Mouse (Mus musculus) forebrain, embryonic 11.5 days (tissue): ENCODE measurements around the gene U2af1. TPM values are rescaled to one million over a fixed set of nuclear protein-coding genes. Genes with fewer than 3 reads are reported as not detected.
A peak's percentile ranks its signal among the peaks of the same experiment; 100 is the strongest.

Experiments
- ATAC-seq: fragments of 200-750 bp; cut with Nextera tagmentation; replicated peaks from 2 replicates; pipeline ENCODE4 v1.8.0; 2017; ENCODE audit warnings: moderate TSS enrichment; ENCODE audit not compliant: low FRiP score
- DNase-seq: peaks from one replicate; pipeline ENCODE4 v3.0.0-alpha.2; 2017; ENCODE audit warnings: low spot score
- H3K27ac ChIP-seq: fragments of 300-500 bp; sonication (generic); 2 replicates; pipeline ENCODE4 v1.5.1; 2014; ENCODE audit warnings: low read depth, low read length
- H3K27me3 ChIP-seq: fragments of 300-500 bp; sonication (generic); 2 replicates; pipeline ENCODE4 v1.6.1; 2014; ENCODE audit warnings: mild to moderate bottlenecking, low read length, mixed read lengths; ENCODE audit not compliant: control insufficient read depth, insufficient read depth
- H3K36me3 ChIP-seq: fragments of 300-500 bp; sonication (generic); 2 replicates; pipeline ENCODE4 v1.6.1; 2014; ENCODE audit warnings: mild to moderate bottlenecking, low read length, moderate library complexity, mixed read lengths; ENCODE audit not compliant: control insufficient read depth, insufficient read depth
- H3K4me1 ChIP-seq: fragments of 300-500 bp; sonication (generic); replicated peaks from 2 replicates; pipeline ENCODE4 v1.6.1; 2014; ENCODE audit warnings: low read length, mixed read lengths; ENCODE audit not compliant: control insufficient read depth, insufficient read depth
- H3K4me2 ChIP-seq: fragments of 300-500 bp; sonication (generic); 2 replicates; pipeline ENCODE4 v1.6.1; 2014; ENCODE audit warnings: low read depth, mild to moderate bottlenecking, low read length, moderate library complexity, mixed read lengths; ENCODE audit not compliant: severe bottlenecking
- H3K4me3 ChIP-seq: fragments of 300-500 bp; sonication (generic); 2 replicates; pipeline ENCODE4 v1.5.1; 2014; ENCODE audit warnings: low read depth, low read length
- H3K9ac ChIP-seq: fragments of 300-500 bp; sonication (generic); 2 replicates; pipeline ENCODE4 v1.6.1; 2014; ENCODE audit warnings: low read length
- H3K9me3 ChIP-seq: fragments of 300-500 bp; sonication (generic); 2 replicates; pipeline ENCODE4 v1.6.1; 2016; ENCODE audit warnings: low read length, mixed read lengths; ENCODE audit not compliant: control insufficient read depth
- WGBS: fragments of 180-500 bp; shearing (Covaris S2); extraction: QIAGEN DNeasy Blood & Tissue Kit; methylation state at CpG from one replicate; pipeline ENCODE4 v1.1.7; 2014; 5-methylcytosine and 5-hydroxymethylcytosine counted together
- polyA plus RNA-seq: library from polyadenylated mRNA; unstranded; fragments of >200 nt; fragmentation: Nextera tagmentation; extraction: Ambion mirVana; gene quantifications from 2 replicates; pipeline ENCODE4 v1.2.1, GENCODE M21; 2014

Gene U2af1
- polyA plus RNA-seq, 1 experiment from 2014 or later, result 212 TPM

DNA sequence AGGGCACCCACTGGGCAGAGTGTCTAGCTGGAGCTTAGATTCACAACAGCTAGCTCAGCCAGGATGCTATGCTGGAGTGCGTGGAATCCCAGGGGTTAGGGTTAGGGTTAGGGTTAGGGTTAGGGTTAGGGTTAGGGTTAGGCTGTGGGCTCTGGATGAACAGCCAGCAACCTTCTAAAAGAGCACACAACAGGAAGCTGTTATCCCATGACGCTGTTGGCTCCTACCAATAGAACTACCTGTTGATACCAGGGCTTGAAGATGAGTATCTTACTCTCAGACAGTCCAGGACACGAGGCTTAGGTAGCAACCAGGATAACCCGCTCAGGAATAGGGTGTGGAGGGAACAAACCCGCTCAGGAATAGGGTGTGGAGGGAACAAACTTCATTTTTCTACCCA, 34.2 kb upstream of the U2af1 start:
- peaks cover 7% of the 10 kb centered on the region; the same call in 1 of the 2 replicates for H3K4me1 ChIP-seq
- DNase-seq, result no peak
- no peak for ATAC-seq
- no peak overlapping the region; the same call in 1 of the 2 replicates for H3K9ac ChIP-seq
- no peaks in the 10 kb centered on the region for H3K27me3 ChIP-seq
- H3K27ac ChIP-seq, result no peak overlapping the region
- no peaks in the 10 kb centered on the region for H3K9me3 ChIP-seq
- 38% methylated on average over 5 of the region's 5 CpGs for WGBS
- no peaks in the 10 kb centered on the region for H3K36me3 ChIP-seq
- peak overlapping the region; percentile 37; the same call in 1 of the 2 replicates for H3K4me2 ChIP-seq
- no peak overlapping the region for H3K4me3 ChIP-seq

GRCm38 (mm10) chr17:31689606-31690005, 30.9 kb upstream of the U2af1 start:
- Histone ChIP-seq H3K4me2 (no peak overlapping the region), H3K27ac (no peak overlapping the region), H3K27me3 (no peaks in the 10 kb centered on the region), H3K36me3 (no peaks in the 10 kb centered on the region), H3K4me1 (peaks cover 7% of the 10 kb centered on the region; the same call in 1 of the 2 replicates), H3K4me3 (no peak overlapping the region), H3K9me3 (no peaks in the 10 kb centered on the region), H3K9ac (no peak overlapping the region)
- 76% methylated on average over 1 of the region's 1 CpGs for WGBS
- no peak for ATAC-seq
- no peak for DNase-seq

GRCm38 (mm10) chr17:31688112-31688511, 29.4 kb upstream of the U2af1 start:
- no peak overlapping the region for H3K4me2 ChIP-seq
- ATAC-seq, result no peak
- no peak for DNase-seq
- no peak overlapping the region for H3K4me3 ChIP-seq
- H3K27ac ChIP-seq, result no peak overlapping the region
- 85% methylated on average over 9 of the region's 9 CpGs for WGBS
- no peaks in the 10 kb centered on the region; the same call in 1 of the 2 replicates for H3K4me1 ChIP-seq
- no peaks in the 10 kb centered on the region for H3K27me3 ChIP-seq
- no peak overlapping the region for H3K9ac ChIP-seq
- no peaks in the 10 kb centered on the region for H3K36me3 ChIP-seq
- H3K9me3 ChIP-seq, result no peaks in the 10 kb centered on the region

DNA sequence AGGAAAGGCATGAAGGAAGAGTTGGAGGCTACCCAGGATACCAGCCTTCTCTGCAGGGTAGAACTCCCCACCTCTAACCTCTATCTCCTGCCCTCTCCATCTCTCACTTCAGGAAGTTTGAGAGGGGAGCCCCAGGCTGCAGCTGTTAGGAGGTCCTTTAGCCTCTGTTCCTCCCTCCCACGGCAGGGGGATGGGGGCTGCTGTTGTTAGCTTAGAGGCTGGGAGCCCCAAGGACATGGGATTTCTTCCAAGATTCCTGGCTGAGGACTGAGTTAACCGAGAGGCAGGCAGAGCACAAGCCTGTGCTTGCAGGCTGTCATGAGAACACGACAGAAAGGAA, 27.5 kb upstream of the U2af1 start:
- no peak overlapping the region for H3K27ac ChIP-seq
- no peak for ATAC-seq
- no peaks in the 10 kb centered on the region for H3K9me3 ChIP-seq
- DNase-seq, result no peak
- no peaks in the 10 kb centered on the region for H3K36me3 ChIP-seq
- H3K4me3 ChIP-seq, result no peak overlapping the region
- 49% methylated on average over 3 of the region's 3 CpGs for WGBS
- no peaks in the 10 kb centered on the region; the same call in 1 of the 2 replicates for H3K4me1 ChIP-seq
- H3K27me3 ChIP-seq, result no peaks in the 10 kb centered on the region
- no peak overlapping the region; the same call in 1 of the 2 replicates for H3K9ac ChIP-seq
- H3K4me2 ChIP-seq, result no peak overlapping the region

DNA sequence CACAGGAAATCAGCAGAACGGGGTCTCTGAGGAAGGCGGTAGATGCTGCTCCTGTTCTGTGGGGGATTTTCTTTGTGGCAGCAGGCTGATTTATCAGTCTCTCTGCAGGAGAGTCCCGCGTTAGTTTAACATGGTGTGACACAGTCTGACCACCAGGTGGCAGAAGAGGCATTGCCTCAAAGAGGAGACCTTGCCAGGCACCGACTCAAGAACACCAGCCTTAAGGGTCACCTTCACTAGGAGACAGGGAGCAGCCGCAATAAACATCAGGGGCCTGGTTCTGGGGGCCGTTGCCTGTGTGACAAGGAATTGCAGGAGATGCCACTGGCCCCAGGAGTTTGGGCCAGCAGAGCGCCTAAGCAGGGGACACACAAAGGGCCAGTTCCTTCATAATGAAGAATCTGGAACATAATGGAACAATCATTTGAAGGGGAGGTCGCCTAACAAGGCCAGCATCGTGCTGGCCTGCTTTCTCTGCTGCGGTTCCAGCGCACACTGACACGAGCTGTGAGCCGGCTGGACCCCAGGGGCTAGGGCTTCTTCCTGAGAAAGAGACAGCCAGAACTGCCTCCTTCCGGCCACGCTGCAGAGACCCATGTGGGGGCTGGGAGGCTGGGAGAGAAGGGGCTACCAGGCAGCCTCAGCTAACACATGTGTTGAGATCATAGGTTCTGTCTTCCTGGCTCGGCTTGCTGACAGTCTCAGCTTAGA, 27.0 kb upstream of the U2af1 start:
- Histone ChIP-seq H3K9ac (peak overlapping the region; percentile 23; the same call in 1 of the 2 replicates), H3K27ac (no peak overlapping the region), H3K36me3 (no peaks in the 10 kb centered on the region), H3K4me3 (no peak overlapping the region), H3K9me3 (no peaks in the 10 kb centered on the region), H3K4me1 (no peaks in the 10 kb centered on the region; the same call in 1 of the 2 replicates), H3K27me3 (no peaks in the 10 kb centered on the region), H3K4me2 (peak overlapping the region; percentile 22; the same call in 1 of the 2 replicates)
- DNase-seq, result peak; percentile 88
- ATAC-seq, result peak; percentile 73
- WGBS, result 18% methylated on average over 17 of the region's 17 CpGs

DNA sequence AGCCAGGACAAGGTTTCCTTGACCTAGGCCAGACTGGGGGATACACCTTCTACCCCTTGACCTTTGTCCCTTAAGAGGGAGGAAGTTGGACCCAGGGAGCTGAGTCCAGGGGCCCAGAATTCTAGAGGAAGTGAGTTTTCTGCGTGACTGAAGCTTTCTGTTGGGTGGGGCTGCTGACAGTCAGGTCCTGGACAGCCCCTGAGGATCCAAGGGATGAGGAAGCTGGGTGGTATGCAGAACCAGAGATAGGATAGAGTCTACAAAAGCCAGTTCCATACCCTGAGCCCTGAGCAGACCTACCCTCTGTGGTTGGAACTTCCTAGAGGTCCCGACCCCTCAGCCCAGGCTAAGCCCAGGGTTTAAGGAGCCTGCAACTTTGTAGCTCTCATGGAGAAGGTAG, 21.8 kb upstream of the U2af1 start:
- Histone ChIP-seq H3K27me3 (no peaks in the 10 kb centered on the region), H3K27ac (no peak overlapping the region), H3K4me2 (no peak overlapping the region), H3K4me3 (no peak overlapping the region), H3K36me3 (no peaks in the 10 kb centered on the region), H3K9ac (no peak overlapping the region), H3K9me3 (no peaks in the 10 kb centered on the region), H3K4me1 (no peaks in the 10 kb centered on the region)
- ATAC-seq (no peak), DNase-seq (no peak)
- WGBS, result 81% methylated on average over 2 of the region's 2 CpGs

GRCm38 (mm10) chr17:31677507-31677906, 18.8 kb upstream of the U2af1 start, which contains the start of gene Cryaa:
TSS of gene Cryaa (plus strand) at chr17:31677807.
- H3K27me3 ChIP-seq, result no peaks in the 10 kb centered on the region
- no peaks in the 10 kb centered on the region for H3K9me3 ChIP-seq
- no peak within 1 kb of the TSS for H3K4me2 ChIP-seq
- WGBS, result 83% methylated on average over 8 of the region's 8 CpGs
- DNase-seq (no peak), ATAC-seq (no peak)
- H3K27ac ChIP-seq, result no peak within 1 kb of the TSS
- no peak within 1 kb of the TSS for H3K9ac ChIP-seq
- no peaks in the 10 kb centered on the region for H3K4me1 ChIP-seq
- H3K4me3 ChIP-seq, result no peak within 1 kb of the TSS
- H3K36me3 ChIP-seq, result no peaks in the 10 kb centered on the region

DNA sequence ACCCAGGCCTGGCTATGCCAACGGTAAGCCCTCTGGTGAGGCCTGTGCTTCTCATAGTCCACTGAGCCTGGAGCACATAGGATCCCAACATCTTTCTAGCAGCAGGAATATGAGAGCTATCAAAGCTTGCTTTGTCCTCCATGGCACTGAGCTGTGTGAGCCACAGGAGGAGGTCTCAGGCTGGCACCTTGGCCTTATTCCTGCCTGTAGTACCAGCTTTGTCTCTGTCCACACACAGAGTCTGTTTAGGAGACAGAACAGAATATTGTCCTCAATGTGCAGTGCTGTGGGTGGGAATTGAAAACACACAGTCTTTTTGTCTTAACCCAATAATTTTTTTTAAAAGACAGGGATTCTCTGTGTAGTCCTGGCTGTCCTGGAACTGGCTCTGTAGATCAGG, 15.7 kb upstream of the U2af1 start:
- H3K36me3 ChIP-seq, result no peaks in the 10 kb centered on the region
- DNase-seq, result no peak
- WGBS, result 93% methylated on average over 1 of the region's 1 CpGs
- no peak overlapping the region for H3K9ac ChIP-seq
- H3K4me3 ChIP-seq, result no peak overlapping the region
- H3K27ac ChIP-seq, result no peak overlapping the region
- H3K4me2 ChIP-seq, result no peak overlapping the region
- ATAC-seq, result no peak
- H3K27me3 ChIP-seq, result no peaks in the 10 kb centered on the region
- no peaks in the 10 kb centered on the region for H3K9me3 ChIP-seq
- 0 out of 2 replicates have a peak, but pooled peaks cover 3% of the 10 kb centered on the region for H3K4me1 ChIP-seq

- Histone ChIP-seq H3K36me3 (no peaks in the 10 kb centered on the region), H3K9me3 (no peaks in the 10 kb centered on the region), H3K4me3 (no peak overlapping the region), H3K27me3 (no peaks in the 10 kb centered on the region), H3K4me1 (0 out of 2 replicates have a peak, but pooled peaks cover 3% of the 10 kb centered on the region), H3K4me2 (no peak overlapping the region), H3K27ac (no peak overlapping the region), H3K9ac (no peak overlapping the region)
- WGBS, result 90% methylated on average over 12 of the region's 12 CpGs
- DNase-seq (no peak), ATAC-seq (no peak)
Observed at GRCm38 (mm10) chr17:31672279-31672678, 13.6 kb upstream of the U2af1 start.
